Mouse (Mus musculus): Measurements from ENCODE around the gene P2ry12. TPM values are rescaled to one million over a fixed set of nuclear protein-coding genes. Genes with fewer than 3 reads are reported as not detected.

Gene P2ry12
- 1 to 10 TPM; 1.9 to 2.7 TPM for total RNA-seq (2021)
- polyA plus RNA-seq (2012; rRNA removed), result 1.6 and 2.6 TPM in 2 replicates
- long read RNA-seq, partial matches to known transcripts, result 1 of 2 reads
- long read RNA-seq, other reads (novel, unspliced or antisense), result 1 of 2 reads

DNA sequence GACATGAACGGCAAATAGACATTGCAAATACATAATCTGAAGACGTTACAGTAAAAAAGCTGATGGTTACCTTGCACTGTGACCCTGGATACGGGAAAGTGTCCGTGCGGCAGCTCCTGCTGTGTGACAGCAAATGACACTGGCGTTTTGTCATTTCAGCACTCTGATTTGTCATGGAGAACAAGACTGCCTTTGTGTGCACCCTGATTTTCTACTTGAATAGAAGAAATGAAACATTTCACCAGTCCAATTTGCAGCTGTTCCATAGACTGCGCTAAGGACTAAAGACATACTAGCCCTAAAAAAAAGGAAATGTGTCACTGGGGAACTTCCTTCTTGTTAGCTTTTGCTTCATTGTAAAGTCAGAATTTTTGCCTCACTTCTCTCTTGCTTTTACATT is at the start of gene P2ry12:
TSS of gene P2ry12 (minus strand) at position 168 of the 400 bp plus-strand sequence.
- no peak for DNase-seq

DNA sequence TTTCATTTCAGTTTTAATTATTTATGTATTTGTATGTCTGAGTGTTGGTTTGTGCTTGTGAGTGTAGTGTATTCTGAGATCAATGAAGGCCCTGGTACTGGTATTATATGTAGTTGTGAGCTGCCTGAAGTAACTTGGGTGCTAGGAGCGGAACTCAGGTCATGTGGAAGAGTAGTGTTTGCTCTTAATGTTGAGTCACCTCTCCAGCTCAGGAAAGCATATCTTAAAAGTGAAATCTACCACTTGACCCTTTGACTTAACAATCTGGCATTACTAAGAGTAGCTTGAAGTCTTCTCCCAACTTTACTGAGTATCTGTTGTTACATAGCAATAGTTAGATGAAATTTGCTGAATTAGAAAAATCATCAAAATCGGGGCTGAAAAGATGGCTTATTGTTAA is 42.8 kb upstream of the P2ry12 start:
- no peak for DNase-seq

DNA sequence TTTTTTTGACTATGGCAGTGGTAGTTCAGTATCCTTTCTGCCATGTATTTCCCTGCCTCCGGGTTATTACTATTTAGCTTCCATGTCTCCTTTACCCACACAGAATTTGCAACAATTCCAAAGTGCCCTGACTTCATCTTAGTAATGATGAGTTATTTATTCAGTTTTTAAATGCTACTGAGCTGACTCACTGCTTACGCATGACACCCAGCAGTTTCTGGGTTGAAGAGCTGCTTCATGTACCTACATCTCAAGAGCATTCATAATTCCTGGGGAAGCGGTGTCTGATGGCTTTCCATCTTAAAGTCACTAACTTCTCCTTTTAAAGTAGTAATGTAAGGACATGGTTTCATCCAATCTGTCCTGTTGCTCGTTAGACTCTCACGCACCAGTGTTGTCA is 42.3 kb upstream of the P2ry12 start:
- no peak for DNase-seq

DNA sequence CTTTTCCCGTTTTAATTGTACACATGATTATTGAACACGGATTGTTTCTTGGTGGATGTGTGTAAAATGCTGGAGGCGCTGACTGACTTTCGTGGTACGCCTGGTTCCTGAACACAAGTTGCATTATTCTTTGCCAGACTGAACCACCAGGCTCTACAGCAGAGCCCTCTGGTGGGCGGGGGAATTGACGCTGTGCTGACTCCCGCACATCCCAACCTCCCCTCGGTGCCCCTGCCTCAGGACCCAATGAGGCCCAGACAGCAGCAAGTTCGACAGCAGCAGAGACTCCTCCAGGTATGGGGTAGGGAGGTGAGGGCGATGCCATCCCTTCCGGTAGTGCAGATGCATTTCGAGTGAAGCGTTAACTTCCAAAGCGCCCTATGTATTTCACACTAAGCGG is 35.0 kb upstream of the P2ry12 start:
- DNase-seq, result no peak

DNA sequence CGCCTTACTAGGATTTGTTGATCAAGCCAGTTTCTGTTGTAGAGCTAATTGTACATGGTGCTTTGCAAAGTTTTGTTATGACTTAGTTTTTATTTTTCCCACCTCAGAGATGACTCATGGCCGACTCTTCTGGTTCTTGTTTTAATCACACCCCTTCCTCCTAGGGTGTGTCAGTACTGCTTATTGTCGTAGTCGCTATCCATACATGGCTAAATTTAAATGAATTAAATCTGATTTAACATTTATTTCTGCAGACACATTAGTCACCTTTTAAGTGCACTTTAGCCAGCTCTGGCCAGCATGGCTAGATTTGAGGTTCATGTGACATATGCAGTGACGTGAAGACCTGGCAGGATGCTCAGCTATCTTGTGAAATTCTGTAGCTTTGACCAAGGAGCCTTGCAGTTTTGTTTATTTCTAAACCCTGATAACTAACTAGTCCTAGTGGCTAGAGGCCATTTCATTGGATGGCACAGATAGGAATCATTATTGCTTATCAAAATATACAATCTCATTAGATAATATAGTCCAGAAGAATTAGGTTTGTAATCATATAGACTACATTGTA is 34.0 kb upstream of the P2ry12 start:
- DNase-seq, result no peak

DNA sequence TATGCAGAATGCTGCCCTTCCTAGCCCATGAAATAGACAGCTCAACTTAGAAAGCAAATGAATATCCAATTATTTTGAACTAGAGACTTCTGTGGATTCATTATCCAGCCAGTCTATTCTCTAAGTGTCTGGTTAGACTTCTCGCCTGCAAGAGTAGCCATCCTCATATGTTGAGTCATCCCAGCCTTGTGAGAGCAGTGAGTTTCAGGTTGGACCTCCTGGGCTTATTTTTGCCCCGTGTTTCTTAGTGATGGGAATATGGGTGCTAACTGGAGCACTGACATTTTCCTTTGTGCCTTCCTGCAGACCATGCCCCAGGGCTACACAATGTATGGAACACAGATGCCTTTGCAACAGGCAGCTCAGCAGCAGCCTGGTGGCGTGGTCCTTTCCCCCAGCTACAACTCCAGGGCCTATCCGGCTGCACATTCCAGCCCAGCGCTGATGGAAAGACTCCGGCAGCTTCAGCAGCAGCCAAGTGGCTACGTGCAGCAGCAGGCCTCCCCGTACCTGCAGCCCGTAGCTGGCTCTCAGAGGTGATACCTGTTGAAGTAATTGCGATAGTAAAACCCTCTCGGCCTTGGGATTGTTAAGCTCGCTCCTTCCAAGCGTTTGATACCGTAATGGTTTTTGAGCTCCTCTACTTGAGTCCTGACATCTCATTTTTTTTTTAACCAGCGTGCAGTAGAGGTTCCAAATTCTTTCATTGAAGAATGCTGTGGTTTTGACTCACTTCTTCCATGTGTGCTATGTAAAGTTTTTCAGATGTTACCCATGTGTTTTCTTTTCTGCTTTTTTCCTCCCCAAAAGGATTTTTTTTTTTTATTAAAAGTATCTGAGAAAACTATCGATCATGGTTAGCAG is 33.3 kb upstream of the P2ry12 start:
- DNase-seq, result no peak

DNA sequence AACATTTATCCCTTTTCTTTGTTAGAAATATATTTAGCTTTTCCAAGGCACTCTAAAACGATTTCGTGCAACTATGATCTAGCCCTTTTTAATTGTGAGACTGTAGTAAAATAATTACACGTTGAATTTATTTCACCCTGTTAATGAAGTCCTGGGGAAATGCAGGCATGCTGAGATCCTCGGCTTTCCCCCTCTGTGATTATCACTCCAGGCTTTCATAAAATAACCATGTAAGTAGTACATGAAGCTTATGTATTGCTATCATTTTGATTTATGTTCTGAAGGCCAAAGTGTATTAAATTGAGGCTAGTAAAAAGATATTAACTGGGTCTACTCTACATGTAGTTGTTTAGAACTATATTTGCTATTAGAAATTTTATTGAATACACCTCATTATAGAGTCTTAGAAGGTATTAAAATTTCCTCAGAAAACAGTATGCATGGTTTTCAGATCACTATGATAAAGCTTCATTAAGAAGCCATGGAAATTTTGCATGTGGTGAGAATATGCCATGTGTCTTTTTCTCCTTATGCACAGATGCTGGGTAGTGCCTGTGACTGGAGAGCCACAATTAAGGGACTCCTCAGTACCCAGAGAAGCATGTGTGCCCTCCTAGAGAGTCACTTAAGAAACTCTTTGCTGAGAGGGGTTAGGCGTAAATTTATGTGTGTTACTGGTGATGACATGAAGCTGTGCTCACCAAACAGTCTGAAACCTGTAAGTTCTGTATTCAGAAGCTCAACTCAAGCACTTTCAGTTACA is 30.9 kb upstream of the P2ry12 start:
- DNase-seq, result no peak

DNA sequence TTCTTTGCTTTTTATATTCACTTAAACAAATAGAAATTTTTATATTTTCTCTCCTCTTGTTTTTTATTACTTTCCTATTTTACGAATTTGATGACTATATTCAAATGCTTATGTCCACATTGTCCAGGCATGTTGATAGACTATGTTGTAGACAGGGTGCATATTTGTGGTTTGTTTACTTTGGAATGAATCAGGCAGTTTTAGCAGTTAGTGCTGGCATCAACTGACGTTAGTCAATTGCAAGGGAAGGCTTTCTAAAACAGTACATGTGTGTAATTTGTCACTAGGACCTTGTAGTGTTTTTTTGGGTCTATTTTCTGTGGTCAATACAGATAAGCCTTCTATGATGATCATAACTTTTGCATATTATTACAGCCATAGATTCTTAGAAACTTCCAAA is 27.9 kb upstream of the P2ry12 start:
- no peak for DNase-seq

DNA sequence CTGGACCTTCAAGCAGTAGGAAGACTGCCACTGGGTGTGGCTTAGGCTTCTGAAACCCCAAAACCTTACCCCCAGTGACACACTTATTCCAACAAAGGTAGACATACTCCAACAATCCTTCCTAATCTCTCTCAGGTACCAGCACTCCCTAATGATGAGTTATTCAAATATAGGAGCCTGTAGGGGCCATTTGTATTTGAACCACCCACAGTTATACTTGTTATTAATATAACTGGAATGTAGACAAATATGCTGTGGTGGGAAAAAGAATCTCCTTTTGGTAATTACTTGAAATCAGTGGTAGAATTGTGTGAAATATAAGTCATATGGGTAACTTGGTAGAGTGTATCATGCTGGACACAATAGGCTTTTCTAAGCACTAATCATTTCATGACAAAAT is 15.9 kb upstream of the P2ry12 start:
- no peak for DNase-seq

DNA sequence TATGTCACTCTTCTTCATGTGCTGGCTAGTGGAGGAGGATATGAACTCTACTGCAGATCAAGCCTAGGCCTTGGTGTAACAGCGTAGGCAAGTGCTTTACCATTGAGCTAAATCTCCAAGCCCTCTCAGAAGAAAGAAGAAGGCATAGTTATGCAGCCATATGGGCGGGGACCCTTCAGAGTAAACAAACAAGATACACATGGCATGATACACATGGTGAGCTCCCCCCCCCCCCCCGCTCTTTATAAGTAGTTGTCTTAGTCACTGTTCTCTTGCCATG is 15.5 kb upstream of the P2ry12 start:
- no peak for DNase-seq

DNA sequence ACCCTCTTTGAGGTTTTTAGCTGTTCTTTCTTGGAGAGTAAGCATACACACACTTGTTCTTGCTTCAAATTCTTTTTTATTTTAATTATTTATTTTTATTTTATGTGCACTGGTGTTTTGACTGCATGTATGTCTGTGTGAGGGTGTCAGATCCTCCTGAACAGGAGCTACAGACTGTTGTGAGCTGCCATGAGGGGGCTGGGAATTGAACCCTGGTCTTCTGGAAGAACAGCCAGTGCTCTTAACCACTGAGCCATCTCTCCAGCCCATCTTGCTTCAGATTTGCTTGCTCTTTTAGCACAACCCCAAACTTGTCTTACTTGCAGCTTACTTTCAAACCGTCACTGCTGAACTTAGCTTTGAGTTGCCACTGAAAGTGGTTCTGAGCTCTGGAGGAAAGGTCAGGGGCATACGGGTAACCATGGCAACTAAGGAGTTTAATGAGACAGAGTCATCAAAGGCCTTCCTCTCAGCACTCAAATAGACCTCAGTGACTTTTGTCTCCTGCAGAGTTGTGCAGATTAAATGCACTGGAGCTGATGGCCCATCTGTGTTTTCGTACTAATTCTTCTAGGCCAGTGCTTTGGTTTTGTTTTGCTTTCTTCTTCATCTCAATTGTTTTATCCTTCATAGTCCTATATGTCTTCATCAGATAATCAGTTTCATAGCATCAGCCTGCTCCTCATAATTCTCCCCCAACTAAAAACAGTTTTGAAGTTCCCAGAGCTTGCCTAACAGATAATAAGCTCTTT is 15.0 kb upstream of the P2ry12 start:
- peak; percentile 79 for DNase-seq

DNA sequence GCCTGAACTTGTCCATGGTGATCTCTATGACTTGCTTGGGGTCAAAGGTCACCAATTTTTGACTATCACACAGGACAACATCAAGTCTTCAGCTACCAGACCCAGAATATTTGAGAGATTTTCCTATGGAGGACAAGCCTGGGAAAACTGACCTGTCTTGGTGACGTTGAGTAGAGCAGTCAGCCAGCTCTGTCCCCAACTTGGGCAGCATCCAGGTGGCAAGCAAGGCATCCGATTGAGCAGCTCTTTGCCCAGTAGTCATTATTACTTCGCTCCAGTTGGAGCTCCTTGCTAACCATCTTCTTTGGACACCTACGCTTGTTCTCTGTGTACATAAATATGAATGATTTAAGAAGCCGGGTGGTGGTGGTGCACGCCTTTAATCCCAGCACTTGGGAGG is 8.1 kb upstream of the P2ry12 start:
- DNase-seq, result no peak

DNA sequence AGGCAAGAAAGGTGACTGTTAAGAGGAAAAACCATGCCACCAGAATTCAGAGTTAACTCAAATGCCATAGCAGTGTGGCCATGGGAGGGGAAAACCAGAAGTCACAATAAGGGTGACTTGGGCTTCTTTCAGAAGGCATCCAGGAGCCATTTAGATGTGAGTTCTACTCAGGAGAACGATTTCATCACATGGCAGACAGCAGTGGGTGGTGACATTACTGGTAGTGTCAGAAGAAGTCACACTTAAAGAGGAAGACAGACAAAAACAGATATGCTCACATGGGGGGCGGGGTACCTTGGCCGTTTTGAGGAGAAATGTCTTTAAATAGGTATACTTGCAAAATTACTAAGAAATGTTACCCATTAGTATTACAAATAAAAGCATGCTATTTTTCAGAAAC is 1.3 kb upstream of the P2ry12 start:
- no peak for DNase-seq

DNA sequence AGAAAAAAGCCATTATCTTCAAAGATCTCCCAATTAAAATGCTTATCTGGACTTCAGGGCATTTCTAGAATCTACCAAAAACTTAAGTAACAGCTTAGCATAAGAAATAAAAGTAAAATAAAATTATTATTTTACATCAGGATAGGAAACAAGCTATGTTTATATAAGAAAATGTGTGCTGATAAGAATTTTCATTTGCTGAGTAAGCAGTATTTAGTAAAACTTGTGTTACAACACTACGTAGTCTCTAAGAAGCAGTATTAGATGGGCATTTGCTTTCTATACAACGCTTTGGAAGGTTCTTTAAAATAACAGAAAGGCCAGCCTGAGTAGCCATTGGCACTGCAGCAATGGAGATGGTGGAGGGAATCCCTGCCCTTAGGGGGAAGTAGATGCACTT is 746 bp upstream of the P2ry12 start:
- no peak for DNase-seq

DNA sequence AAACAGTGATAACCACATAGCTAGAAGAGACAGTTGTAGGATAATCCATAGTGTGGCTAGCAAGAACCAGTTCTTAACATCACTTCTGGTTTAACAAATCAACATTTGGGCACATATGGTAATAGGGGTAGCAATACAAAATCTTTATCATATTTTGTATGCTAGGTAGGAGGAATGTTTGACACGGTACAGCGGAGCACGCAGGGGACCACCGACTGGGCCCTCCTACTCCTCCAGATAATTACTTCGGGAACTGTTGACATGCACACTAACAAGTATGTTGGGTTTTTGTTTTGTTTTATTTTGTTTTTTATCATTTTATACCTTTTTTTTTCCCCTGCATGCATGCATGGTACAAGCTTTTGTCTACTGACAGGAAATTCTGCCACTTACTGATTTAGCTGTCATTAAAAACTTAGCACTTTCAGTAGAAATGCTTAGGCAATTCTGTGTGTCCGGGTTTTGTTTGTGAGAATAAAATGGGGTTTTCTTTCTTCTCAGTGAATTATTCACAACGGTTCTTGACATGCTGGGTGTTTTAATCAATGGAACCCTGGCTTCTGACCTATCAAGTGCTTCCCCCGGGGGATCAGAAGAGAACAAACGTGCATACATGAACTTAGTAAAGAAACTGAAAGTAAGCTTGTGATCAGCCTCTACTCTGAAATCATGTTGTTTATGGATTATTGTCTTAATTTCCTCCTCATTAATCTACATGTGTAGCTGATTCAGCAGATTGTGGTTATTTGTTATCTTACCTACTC is 780 bp downstream of the P2ry12 start:
- DNase-seq, result no peak

DNA sequence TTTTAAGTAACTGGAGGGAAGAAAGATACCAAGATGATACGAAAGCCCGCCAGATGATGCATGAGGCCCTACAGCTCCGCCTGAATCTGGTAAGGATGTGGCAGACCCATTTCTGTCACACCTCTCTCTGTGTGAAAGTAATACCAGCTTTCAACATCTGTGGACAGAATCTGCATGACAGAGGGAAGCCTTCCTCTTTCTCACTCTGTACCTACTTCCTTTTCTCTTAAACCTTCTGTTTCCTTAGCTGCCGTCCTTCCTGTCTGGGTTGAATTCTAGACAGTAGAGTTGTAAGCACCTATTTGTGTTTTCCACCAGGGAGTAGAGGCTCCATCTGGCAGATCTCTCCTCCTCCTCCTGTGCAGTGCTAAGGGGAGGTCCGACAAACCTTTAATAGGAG is 1.9 kb downstream of the P2ry12 start:
- DNase-seq, result no peak

DNA sequence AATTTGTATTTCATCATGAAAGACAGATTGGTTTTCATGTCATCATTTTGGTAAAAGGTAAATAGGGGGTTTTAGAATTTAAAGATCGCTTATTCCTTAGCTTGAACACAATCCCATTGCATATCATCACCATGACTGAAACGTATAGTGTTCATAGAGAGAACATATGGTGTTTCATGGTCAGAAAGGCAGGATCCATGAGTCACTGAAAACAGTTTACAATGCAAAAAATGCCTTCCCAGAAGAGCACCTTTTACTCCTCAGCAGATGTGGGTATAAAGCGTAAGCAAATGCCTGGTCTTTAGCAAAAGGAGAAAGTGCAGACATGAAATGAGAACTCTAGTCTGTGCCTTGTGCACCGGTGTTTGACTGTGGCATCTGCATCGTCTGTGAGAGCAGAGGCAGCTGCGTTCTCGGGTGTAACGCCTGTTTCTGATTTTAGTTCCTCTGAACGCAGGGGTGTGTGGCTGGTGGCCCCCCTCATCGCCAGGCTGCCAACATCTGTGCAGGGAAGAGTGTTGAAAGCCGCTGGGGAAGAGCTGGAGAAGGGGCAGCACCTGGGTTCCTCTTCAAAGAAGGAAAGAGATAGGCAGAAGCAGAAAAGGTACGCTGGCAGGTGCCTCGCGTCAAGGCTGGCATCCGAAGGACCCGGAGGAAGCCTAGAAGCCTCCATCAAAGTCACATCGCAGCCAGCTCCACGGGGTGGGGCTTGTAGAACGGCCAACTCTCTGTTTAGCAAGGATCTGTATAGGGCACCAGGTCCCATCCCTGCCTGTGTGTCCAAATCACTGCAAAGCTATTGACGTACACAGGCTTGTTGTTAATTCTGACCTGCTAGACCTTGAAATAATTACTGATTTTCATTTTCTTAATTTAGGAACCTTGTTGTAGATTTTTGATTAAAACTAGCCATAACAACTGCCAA is 4.7 kb downstream of the P2ry12 start:
- DNase-seq, result no peak

DNA sequence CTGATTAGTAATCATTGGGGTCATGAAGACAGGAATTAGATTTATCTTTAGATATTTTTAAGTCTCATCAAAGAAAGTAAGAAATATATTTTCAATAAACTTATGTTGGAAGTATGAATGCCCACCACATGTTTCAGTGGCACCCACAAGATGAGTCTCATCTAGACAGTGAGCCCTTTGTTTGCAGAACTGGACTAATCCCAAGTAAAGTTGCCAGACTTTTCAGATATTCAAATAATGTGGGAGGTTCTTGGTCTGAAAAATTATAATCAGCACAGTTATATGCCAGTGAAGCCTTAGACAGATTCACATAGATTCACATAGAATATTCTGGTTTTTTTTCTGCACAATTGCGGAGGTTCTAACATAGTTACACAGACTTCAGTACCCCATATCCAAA is 12.2 kb downstream of the P2ry12 start:
- no peak for DNase-seq

DNA sequence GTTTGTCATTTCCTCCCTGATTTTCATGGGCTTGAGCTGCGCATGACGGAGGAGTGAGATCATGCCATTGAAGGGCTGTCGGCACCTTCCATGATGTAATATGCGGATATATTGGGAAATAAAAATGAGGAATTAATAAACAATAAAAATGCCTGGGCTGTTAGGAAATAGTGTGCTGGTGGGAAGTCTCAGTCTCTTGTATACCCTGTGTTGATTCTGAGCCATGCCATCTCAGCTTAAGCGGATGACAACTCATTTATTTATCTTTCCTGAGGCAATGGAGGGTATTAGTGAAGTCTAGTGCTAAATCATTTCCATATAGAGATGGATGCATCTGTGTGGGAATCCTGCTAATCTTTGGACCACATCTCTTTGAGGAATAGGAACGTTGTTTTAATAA is 14.6 kb downstream of the P2ry12 start:
- no peak for DNase-seq

DNA sequence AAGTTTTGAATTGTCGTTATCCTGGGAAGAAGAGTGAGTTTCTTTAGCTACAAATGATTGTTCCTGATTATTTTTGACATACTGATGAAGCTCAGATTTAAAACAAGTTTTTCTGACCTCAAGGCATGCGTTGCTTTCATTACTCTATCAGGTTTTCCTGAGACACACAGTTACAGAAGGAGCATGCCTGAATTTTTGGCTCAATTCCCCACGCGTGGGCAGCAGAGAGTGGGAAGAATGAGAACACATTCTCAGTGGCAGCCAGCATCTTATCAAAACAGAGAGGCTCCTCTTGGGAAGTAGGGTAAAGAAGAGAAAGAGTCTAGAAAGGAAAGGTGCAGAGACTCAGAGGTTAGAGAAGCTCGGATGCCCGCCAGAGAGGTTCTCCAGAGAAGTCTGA is 19.3 kb downstream of the P2ry12 start:
- DNase-seq, result no peak

DNA sequence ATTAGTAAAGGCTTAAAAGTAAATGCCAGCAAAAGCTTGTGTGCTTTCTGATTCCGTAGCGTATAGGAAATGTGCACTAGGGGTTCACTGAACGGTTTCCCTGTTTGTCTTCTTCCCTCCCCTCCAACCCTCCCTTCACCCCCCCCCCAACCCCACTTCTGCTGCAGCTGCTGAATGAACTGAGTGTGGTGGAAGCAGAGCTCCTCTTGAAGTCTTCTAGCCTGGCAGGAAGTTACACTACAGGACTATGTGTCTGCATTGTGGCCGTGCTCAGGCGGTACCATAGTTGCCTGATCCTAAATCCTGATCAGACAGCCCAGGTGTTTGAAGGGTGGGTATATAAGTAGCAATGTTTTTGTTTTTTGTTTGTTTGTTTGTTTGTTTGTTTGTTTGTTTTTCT is 27.8 kb downstream of the P2ry12 start:
- no peak for DNase-seq

Data from adrenal gland, adult 2 months (tissue).